ENCODE assay signal across 17 mouse cellular contexts in the genomic region with DNA sequence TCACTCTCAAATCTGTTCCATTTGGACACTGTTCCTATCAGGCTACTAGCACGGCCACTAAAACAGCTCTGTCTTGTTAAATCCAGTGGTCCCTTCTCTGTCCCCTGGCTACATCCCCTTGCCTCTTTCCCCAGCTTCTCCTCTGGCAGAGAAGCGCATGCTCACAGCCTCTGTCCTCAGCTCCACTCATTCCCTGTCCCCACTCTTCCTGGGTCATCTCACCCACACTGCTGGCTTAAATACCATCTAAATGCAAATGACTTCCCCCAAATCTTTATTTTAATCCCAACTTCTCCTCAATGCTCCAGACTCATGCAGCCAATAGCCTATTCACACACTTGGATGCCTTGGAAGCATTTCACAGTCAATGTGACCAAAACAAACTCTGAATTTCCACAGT.
"Had no signal": no experiment of that assay in that cellular context is flagged by ENCODE, and none has a peak within 500 bp of the region (broad histone marks: within the 10 kb centered on the region; RNA-seq: fewer than 3 reads in every experiment).

No protein-coding gene starts in this region.

- H3K4me1 ChIP-seq: liver, embryonic 15.5 days; midbrain, embryonic 10.5 days; midbrain, embryonic 12.5 days; neural tube, embryonic 13.5 days; neural tube, embryonic 15.5 days; stomach, embryonic 15.5 days had no signal

- H3K4me2 ChIP-seq: liver, embryonic 15.5 days; lung, embryonic 14.5 days; midbrain, embryonic 12.5 days; neural tube, embryonic 13.5 days; neural tube, embryonic 15.5 days; stomach, embryonic 15.5 days had no signal

- DNase-seq: lung, adult 18-20 months; lung, embryonic 14.5 days; lung, postnatal 10 days; lung, postnatal 4 days; midbrain, embryonic 14.5 days; thymus, adult 18-20 months; thymus, postnatal 14 days; thymus, postnatal 36 days had no signal

- H3K27me3 ChIP-seq: liver, embryonic 15.5 days; midbrain, embryonic 12.5 days; neural tube, embryonic 13.5 days; neural tube, embryonic 15.5 days; stomach, embryonic 15.5 days had no signal

- H3K9ac ChIP-seq: liver, embryonic 15.5 days; lung, embryonic 14.5 days; midbrain, embryonic 12.5 days; neural tube, embryonic 13.5 days; neural tube, embryonic 15.5 days; stomach, embryonic 15.5 days had no signal

- H3K27ac ChIP-seq: liver, embryonic 15.5 days; midbrain, embryonic 10.5 days; midbrain, embryonic 12.5 days; neural tube, embryonic 13.5 days; neural tube, embryonic 15.5 days; stomach, embryonic 15.5 days; stomach, postnatal 0 days had no signal

- H3K36me3 ChIP-seq: liver, embryonic 15.5 days; midbrain, embryonic 10.5 days; midbrain, embryonic 12.5 days; stomach, embryonic 15.5 days had no signal

- H3K9me3 ChIP-seq: liver, embryonic 15.5 days; midbrain, embryonic 10.5 days; midbrain, embryonic 12.5 days; neural tube, embryonic 13.5 days; neural tube, embryonic 15.5 days; stomach, embryonic 15.5 days had no signal

- ATAC-seq: midbrain, embryonic 16.5 days had no signal

- H3K4me3 ChIP-seq: liver, embryonic 15.5 days; midbrain, embryonic 10.5 days; midbrain, embryonic 12.5 days; myocyte; neural tube, embryonic 13.5 days; neural tube, embryonic 15.5 days; stomach, embryonic 15.5 days had no signal
